Mouse (Mus musculus) heart, embryonic 12.5 days (tissue): Measurements from ENCODE around the gene Aldh4a1. TPM values are rescaled to one million over a fixed set of nuclear protein-coding genes. Genes with fewer than 3 reads are reported as not detected.

Experiments used
- ATAC-seq: fragments of 200-750 bp; cut with Nextera tagmentation; 2 replicates; pipeline ENCODE4 v1.8.0; 2017; ENCODE audit warnings: moderate TSS enrichment, moderate library complexity; ENCODE audit not compliant: insufficient number of reproducible peaks, low FRiP score
- H3K27ac ChIP-seq: fragments of 300-500 bp; sonication (generic); 2 replicates; pipeline ENCODE4 v1.5.1; 2016; ENCODE audit warnings: mild to moderate bottlenecking, moderate library complexity; ENCODE audit not compliant: poor library complexity, severe bottlenecking
- H3K27me3 ChIP-seq: fragments of 300-500 bp; sonication (generic); replicated peaks from 2 replicates; pipeline ENCODE4 v1.6.1; 2016; ENCODE audit warnings: mild to moderate bottlenecking, moderate library complexity
- H3K36me3 ChIP-seq: fragments of 300-500 bp; sonication (generic); 2 replicates; pipeline ENCODE4 v1.6.1; 2016; ENCODE audit warnings: mild to moderate bottlenecking, moderate library complexity
- H3K4me1 ChIP-seq: fragments of 300-500 bp; sonication (generic); replicated peaks from 2 replicates; pipeline ENCODE4 v1.6.1; 2016; ENCODE audit warnings: mild to moderate bottlenecking
- H3K4me2 ChIP-seq: fragments of 300-500 bp; sonication (generic); 2 replicates; pipeline ENCODE4 v1.6.1; 2016; ENCODE audit warnings: mild to moderate bottlenecking, moderate library complexity
- H3K4me3 ChIP-seq: fragments of 300-500 bp; sonication (generic); 2 replicates; pipeline ENCODE4 v1.5.1; 2016; ENCODE audit warnings: mild to moderate bottlenecking
- H3K9ac ChIP-seq: fragments of 300-500 bp; sonication (generic); 2 replicates; pipeline ENCODE4 v1.6.1; 2016; ENCODE audit warnings: mild to moderate bottlenecking, moderate library complexity
- H3K9me3 ChIP-seq: fragments of 300-500 bp; sonication (generic); replicated peaks from 2 replicates; pipeline ENCODE4 v1.6.1; 2016; ENCODE audit warnings: mild to moderate bottlenecking, moderate library complexity
- WGBS: fragments of 180-500 bp; shearing (Covaris S2); methylation state at CpG from one replicate; pipeline ENCODE4 v1.1.7; 2016; 5-methylcytosine and 5-hydroxymethylcytosine counted together
- polyA plus RNA-seq: library from polyadenylated mRNA; unstranded; fragments of >200 nt; fragmentation: Nextera tagmentation; extraction: Ambion mirVana; gene quantifications from 2 replicates; pipeline ENCODE4 v1.2.1, GENCODE M21; 2016

Aldh4a1 gene
- polyA plus RNA-seq, 1 experiment from 2014 or later = 23.2 TPM

DNA sequence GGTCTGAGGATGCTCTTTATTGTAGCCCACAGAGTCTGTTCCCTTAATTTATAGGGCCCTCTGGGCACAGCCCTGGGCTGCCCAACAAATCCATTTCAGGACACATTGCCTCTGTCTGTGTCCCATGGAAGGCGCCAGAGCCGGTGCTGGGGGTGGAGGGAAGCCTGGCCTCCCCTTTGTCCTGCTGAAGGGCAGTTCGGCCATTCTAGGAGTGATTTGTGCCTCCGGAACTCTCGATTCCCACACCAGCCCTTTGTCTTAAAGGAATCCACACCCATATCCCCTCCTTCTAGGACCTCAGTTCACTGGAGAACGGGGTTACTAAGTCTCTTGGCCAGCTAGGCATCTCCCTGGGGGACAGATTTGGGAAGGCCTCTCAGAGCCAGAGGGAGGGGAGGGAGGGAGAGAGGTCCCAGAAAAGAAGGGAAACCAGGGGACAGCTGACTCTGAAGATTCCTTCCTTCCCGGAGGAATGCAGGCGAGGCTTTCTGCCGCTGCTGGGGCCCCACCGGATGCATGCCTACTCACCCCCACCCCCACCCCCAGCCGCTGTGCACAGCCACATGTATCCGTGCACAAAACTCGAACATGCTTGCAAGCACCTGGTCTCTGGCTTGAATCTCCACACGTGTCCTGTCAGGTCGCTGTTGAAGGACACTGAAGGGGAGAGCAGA is 41.9 kb upstream of the Aldh4a1 start:
- WGBS = 8% methylated on average over 15 of the region's 15 CpGs
- Histone ChIP-seq H3K27me3 (no peaks in the 10 kb centered on the region), H3K36me3 (no peaks in the 10 kb centered on the region), H3K9ac (peak overlapping the region; percentile 47), H3K27ac (peak overlapping the region; percentile 90), H3K9me3 (no peaks in the 10 kb centered on the region), H3K4me3 (peak overlapping the region; percentile 5; the same call in 1 of the 2 replicates), H3K4me1 (peaks cover 93% of the 10 kb centered on the region), H3K4me2 (peak overlapping the region; percentile 58)
- 0 out of 2 replicates have a peak, but pooled peaks have one; percentile 49 for ATAC-seq

DNA sequence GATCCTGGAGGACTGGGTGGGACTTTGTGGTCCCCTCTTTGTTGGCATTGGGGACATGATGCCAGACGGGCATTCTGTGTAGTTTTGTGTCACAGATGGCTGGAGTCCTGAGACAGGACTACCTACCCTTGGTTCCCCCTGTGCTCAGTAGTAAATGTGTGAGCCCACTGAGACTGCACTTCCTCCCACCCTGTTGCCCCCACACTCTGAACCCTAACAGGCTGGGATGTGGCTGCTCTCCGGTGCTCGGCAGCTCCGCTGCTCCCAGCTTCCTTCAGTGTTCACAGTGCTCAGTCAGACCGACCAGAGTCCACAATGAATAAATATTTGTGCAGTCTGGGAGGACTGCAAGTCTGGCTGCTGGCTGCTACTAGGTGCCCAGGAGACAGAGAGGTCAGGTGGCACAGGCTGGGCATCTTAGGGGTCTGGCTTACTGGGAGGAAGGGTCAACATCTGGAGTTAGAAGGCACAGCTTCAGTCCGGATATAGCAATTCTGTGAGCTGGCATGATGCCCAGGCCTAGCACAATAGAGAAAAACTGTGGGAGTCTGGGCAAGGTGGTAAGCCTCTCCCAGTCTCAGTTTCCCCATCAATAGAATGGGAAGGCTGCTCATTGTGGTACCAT is 41.1 kb upstream of the Aldh4a1 start:
- peak overlapping the region; percentile 5; the same call in 1 of the 2 replicates for H3K4me3 ChIP-seq
- WGBS = 34% methylated on average over 6 of the region's 6 CpGs
- H3K4me1 ChIP-seq = peaks cover 93% of the 10 kb centered on the region
- H3K36me3 ChIP-seq = no peaks in the 10 kb centered on the region
- H3K27me3 ChIP-seq = no peaks in the 10 kb centered on the region
- H3K9me3 ChIP-seq = no peaks in the 10 kb centered on the region
- H3K4me2 ChIP-seq = peak overlapping the region; percentile 58
- 0 out of 2 replicates have a peak, but pooled peaks have one; percentile 7 for ATAC-seq
- peak overlapping the region; percentile 90 for H3K27ac ChIP-seq
- H3K9ac ChIP-seq = peak overlapping the region; percentile 47

DNA sequence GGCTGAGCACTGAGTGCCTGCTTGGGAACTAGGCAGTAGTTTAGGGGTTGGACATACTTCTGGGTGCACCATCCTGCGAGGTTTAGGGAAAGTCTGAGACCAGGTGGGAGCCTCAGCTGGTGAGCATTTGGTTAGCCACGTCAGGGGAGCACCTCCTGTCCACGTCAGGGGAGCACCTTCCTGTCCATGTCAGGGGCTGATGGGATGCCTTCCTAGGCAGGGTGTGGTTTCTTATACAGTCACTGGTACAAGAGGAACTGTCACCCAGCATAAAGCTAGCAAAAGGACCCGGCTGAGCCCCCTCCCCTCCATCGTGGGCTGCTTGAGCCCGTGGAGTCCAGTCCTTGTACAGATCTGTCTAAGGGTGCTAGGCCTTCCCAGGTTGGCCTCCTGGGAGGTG is 40.3 kb upstream of the Aldh4a1 start:
- Histone ChIP-seq H3K27ac (peak overlapping the region; percentile 90; the same call in 1 of the 2 replicates), H3K9ac (no peak overlapping the region), H3K9me3 (no peaks in the 10 kb centered on the region), H3K36me3 (no peaks in the 10 kb centered on the region), H3K4me2 (no peak overlapping the region), H3K4me1 (peaks cover 93% of the 10 kb centered on the region), H3K27me3 (no peaks in the 10 kb centered on the region), H3K4me3 (no peak overlapping the region)
- 76% methylated on average over 6 of the region's 6 CpGs for WGBS
- no peak for ATAC-seq

GRCm38 (mm10) chr4:139582903-139583302 is 39.8 kb upstream of the Aldh4a1 start:
- Histone ChIP-seq H3K4me2 (no peak overlapping the region), H3K27ac (no peak overlapping the region), H3K9ac (peak overlapping the region; percentile 6; the same call in 1 of the 2 replicates), H3K36me3 (no peaks in the 10 kb centered on the region), H3K27me3 (no peaks in the 10 kb centered on the region), H3K4me1 (peaks cover 98% of the 10 kb centered on the region), H3K4me3 (no peak overlapping the region), H3K9me3 (no peaks in the 10 kb centered on the region)
- no peak for ATAC-seq
- 63% methylated on average over 3 of the region's 3 CpGs for WGBS

GRCm38 (mm10) chr4:139583629-139584245 is 38.9 kb upstream of the Aldh4a1 start:
- H3K4me1 ChIP-seq = peaks cover 93% of the 10 kb centered on the region
- 78% methylated on average over 11 of the region's 11 CpGs for WGBS

DNA sequence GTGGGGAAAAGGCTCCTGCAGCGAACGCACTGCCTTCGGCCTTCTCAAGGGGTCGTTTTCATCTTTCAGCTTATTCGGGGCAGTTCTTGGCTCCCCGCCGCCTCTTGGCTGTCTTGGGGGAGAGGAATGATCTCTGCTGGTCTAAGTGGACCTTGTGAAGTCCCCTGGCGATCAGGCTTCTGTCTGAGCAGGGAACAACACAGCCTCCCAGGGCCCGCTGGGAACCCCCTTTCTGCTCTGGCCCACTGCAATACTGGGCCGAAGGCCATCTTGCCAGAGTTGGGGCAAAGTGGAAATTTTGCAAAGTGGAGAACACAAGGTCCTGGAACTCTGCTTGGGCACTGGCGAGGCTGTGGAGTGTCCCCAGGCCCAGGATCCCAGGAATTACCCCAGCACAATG is 38.0 kb upstream of the Aldh4a1 start:
- Histone ChIP-seq H3K36me3 (no peaks in the 10 kb centered on the region), H3K27ac (no peak overlapping the region), H3K4me2 (no peak overlapping the region), H3K4me1 (peaks cover 89% of the 10 kb centered on the region), H3K9me3 (no peaks in the 10 kb centered on the region), H3K9ac (no peak overlapping the region), H3K4me3 (no peak overlapping the region), H3K27me3 (no peaks in the 10 kb centered on the region)
- 73% methylated on average over 11 of the region's 11 CpGs for WGBS
- no peak for ATAC-seq

More at GRCm38 (mm10) chr4:139583629-139584245, 38.9 kb upstream of the Aldh4a1 start:
- no peak overlapping the region for H3K4me2 ChIP-seq
- ATAC-seq = no peak
- no peaks in the 10 kb centered on the region for H3K36me3 ChIP-seq
- H3K9ac ChIP-seq = no peak overlapping the region
- no peak overlapping the region for H3K4me3 ChIP-seq
- H3K27ac ChIP-seq = no peak overlapping the region
- no peaks in the 10 kb centered on the region for H3K9me3 ChIP-seq
- no peaks in the 10 kb centered on the region for H3K27me3 ChIP-seq

- Histone ChIP-seq H3K27ac (no peak overlapping the region), H3K27me3 (no peaks in the 10 kb centered on the region), H3K4me1 (peaks cover 89% of the 10 kb centered on the region), H3K9me3 (no peaks in the 10 kb centered on the region), H3K36me3 (no peaks in the 10 kb centered on the region), H3K9ac (no peak overlapping the region), H3K4me2 (no peak overlapping the region), H3K4me3 (no peak overlapping the region)
- no peak for ATAC-seq
- WGBS = 80% methylated on average over 7 of the region's 7 CpGs
Measured at GRCm38 (mm10) chr4:139585713-139586112, 37.0 kb upstream of the Aldh4a1 start.

GRCm38 (mm10) chr4:139587370-139587769 is 35.3 kb upstream of the Aldh4a1 start:
- Histone ChIP-seq H3K36me3 (no peaks in the 10 kb centered on the region), H3K4me3 (no peak overlapping the region), H3K9ac (no peak overlapping the region), H3K27me3 (no peaks in the 10 kb centered on the region), H3K27ac (no peak overlapping the region), H3K4me1 (peaks cover 72% of the 10 kb centered on the region), H3K9me3 (no peaks in the 10 kb centered on the region), H3K4me2 (no peak overlapping the region)
- no peak for ATAC-seq
- WGBS = 71% methylated on average over 4 of the region's 4 CpGs

- Histone ChIP-seq H3K27ac (no peak overlapping the region), H3K36me3 (no peaks in the 10 kb centered on the region), H3K9me3 (no peaks in the 10 kb centered on the region), H3K9ac (no peak overlapping the region), H3K4me2 (no peak overlapping the region), H3K4me1 (peaks cover 68% of the 10 kb centered on the region), H3K4me3 (no peak overlapping the region), H3K27me3 (no peaks in the 10 kb centered on the region)
- no peak for ATAC-seq
- 75% methylated on average over 4 of the region's 4 CpGs for WGBS
Measured at GRCm38 (mm10) chr4:139587773-139588172, 34.9 kb upstream of the Aldh4a1 start.

GRCm38 (mm10) chr4:139589351-139590027 is 33.2 kb upstream of the Aldh4a1 start:
- 46% methylated on average over 5 of the region's 5 CpGs for WGBS
- Histone ChIP-seq H3K27ac (no peak overlapping the region), H3K9ac (0 out of 2 replicates have a peak overlapping the region, but pooled peaks have one; percentile 18), H3K9me3 (no peaks in the 10 kb centered on the region), H3K4me2 (no peak overlapping the region), H3K4me3 (no peak overlapping the region), H3K27me3 (no peaks in the 10 kb centered on the region), H3K4me1 (peaks cover 61% of the 10 kb centered on the region), H3K36me3 (no peaks in the 10 kb centered on the region)
- no peak for ATAC-seq

DNA sequence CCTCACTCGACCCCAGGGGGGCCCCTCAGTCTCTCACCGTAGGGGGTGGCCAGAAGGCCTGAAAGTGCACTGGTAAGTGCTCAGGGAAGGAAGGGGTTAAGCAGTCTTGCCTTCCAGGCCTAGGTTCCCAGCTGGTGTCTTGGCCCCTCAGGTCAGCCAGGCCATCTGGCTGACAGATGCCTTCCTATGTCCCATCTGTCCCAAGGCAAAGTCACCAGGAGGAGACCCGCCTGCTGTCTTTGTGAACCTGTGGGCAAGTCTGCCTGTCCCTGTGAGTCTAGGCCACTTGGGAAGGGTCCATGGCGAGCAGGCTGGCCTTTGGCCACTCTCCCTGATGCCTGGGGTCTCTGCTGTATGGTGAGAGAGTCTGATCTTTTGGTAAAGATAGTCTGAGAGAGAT is 32.2 kb upstream of the Aldh4a1 start:
- Histone ChIP-seq H3K9ac (0 out of 2 replicates have a peak overlapping the region, but pooled peaks have one; percentile 18), H3K27me3 (no peaks in the 10 kb centered on the region), H3K4me2 (no peak overlapping the region), H3K9me3 (no peaks in the 10 kb centered on the region), H3K36me3 (no peaks in the 10 kb centered on the region), H3K27ac (no peak overlapping the region), H3K4me3 (no peak overlapping the region), H3K4me1 (peaks cover 59% of the 10 kb centered on the region)
- no peak for ATAC-seq
- 47% methylated on average over 4 of the region's 4 CpGs for WGBS
